Mouse (Mus musculus) lung, postnatal 25 days (tissue): Measurements from ENCODE around the gene C1qtnf6.
A peak's percentile ranks its signal among the peaks of the same experiment; 100 is the strongest.

Source experiments
- DNase-seq: peaks from one replicate; pipeline ENCODE4 v3.0.0; 2022; ENCODE audit warnings: low spot score

The C1qtnf6 gene

GRCm38 (mm10) chr15:78530671-78531450 is at the start of gene C1qtnf6:
TSS of gene C1qtnf6 (minus strand) at chr15:78531416.
- DNase-seq = peak; percentile 56

- DNase-seq = no peak
Measured at GRCm38 (mm10) chr15:78576284-78576810, 45.1 kb upstream of the C1qtnf6 start.

- peak; percentile 71 for DNase-seq
Measured at GRCm38 (mm10) chr15:78572658-78573397, 41.6 kb upstream of the C1qtnf6 start, which contains the start of gene Rac2. TSS of gene Rac2 (minus strand) at chr15:78572783.

GRCm38 (mm10) chr15:78572270-78572600 is 41.0 kb upstream of the C1qtnf6 start:
- DNase-seq = no peak

GRCm38 (mm10) chr15:78571554-78572269 is 40.5 kb upstream of the C1qtnf6 start:
- peak; percentile 67 for DNase-seq

GRCm38 (mm10) chr15:78570170-78570569 is 39.0 kb upstream of the C1qtnf6 start:
- no peak for DNase-seq

GRCm38 (mm10) chr15:78567608-78568120 is 36.4 kb upstream of the C1qtnf6 start:
- DNase-seq = no peak

GRCm38 (mm10) chr15:78564764-78565435 is 33.7 kb upstream of the C1qtnf6 start:
- DNase-seq = no peak

- DNase-seq = peak; percentile 66
Measured at GRCm38 (mm10) chr15:78563937-78564336, 32.7 kb upstream of the C1qtnf6 start.

- DNase-seq = no peak
Measured at GRCm38 (mm10) chr15:78563344-78563743, 32.1 kb upstream of the C1qtnf6 start.

GRCm38 (mm10) chr15:78559141-78559979 is 28.1 kb upstream of the C1qtnf6 start:
- no peak for DNase-seq

GRCm38 (mm10) chr15:78557693-78558535 is 26.7 kb upstream of the C1qtnf6 start:
- DNase-seq = no peak

GRCm38 (mm10) chr15:78554545-78555313 is 23.5 kb upstream of the C1qtnf6 start:
- no peak for DNase-seq

- DNase-seq = no peak
Measured at GRCm38 (mm10) chr15:78549189-78549734, 18.0 kb upstream of the C1qtnf6 start.

GRCm38 (mm10) chr15:78548711-78549110 is 17.5 kb upstream of the C1qtnf6 start:
- no peak for DNase-seq

GRCm38 (mm10) chr15:78548336-78548665 is 17.1 kb upstream of the C1qtnf6 start:
- no peak for DNase-seq

GRCm38 (mm10) chr15:78547415-78548335 is 16.5 kb upstream of the C1qtnf6 start:
- DNase-seq = peak; percentile 83

GRCm38 (mm10) chr15:78546060-78546459 is 14.8 kb upstream of the C1qtnf6 start:
- no peak for DNase-seq
